Mouse (Mus musculus) stomach, postnatal 0 days (tissue): ENCODE data around the gene Lsamp. TPM values are rescaled to one million over a fixed set of nuclear protein-coding genes. Genes with fewer than 3 reads are reported as not detected.

ENCODE experiments used
- ATAC-seq: fragments of 200-750 bp; cut with Nextera tagmentation; 2 replicates; pipeline ENCODE4 v1.8.0; 2017; ENCODE audit not compliant: low FRiP score, low TSS enrichment
- DNase-seq: peaks from one replicate; pipeline ENCODE4 v3.0.0-alpha.2; 2016; ENCODE audit warnings: low spot score
- H3K27ac ChIP-seq: fragments of 300-500 bp; sonication (generic); replicated peaks from 2 replicates; pipeline ENCODE4 v1.5.1; 2014; ENCODE audit warnings: mild to moderate bottlenecking, control low read depth
- H3K27me3 ChIP-seq: fragments of 300-500 bp; sonication (generic); 2 replicates; pipeline ENCODE4 v1.6.1; 2014; ENCODE audit warnings: low read length; ENCODE audit not compliant: control insufficient read depth, insufficient read depth
- H3K36me3 ChIP-seq: fragments of 300-500 bp; sonication (generic); 2 replicates; pipeline ENCODE4 v1.6.1; 2014; ENCODE audit warnings: low read length, mixed read lengths; ENCODE audit not compliant: control insufficient read depth, insufficient read depth
- H3K4me1 ChIP-seq: fragments of 300-500 bp; sonication (generic); replicated peaks from 2 replicates; pipeline ENCODE4 v1.6.1; 2014; ENCODE audit warnings: antibody characterized with exemption; ENCODE audit not compliant: control insufficient read depth, insufficient read depth
- H3K4me2 ChIP-seq: fragments of 300-500 bp; sonication (generic); replicated peaks from 2 replicates; pipeline ENCODE4 v1.6.1; 2014; ENCODE audit warnings: low read depth, mild to moderate bottlenecking, control low read depth, moderate library complexity
- H3K4me3 ChIP-seq: fragments of 300-500 bp; sonication (generic); 2 replicates; pipeline ENCODE4 v1.5.1; 2014; ENCODE audit warnings: low read depth, low read length, control low read depth
- H3K9ac ChIP-seq: fragments of 300-500 bp; sonication (generic); 2 replicates; pipeline ENCODE4 v1.6.1; 2014; ENCODE audit warnings: mild to moderate bottlenecking, low read length, control low read depth, mixed read lengths
- H3K9me3 ChIP-seq: fragments of 300-500 bp; sonication (generic); 2 replicates; pipeline ENCODE4 v1.6.1; 2016; ENCODE audit warnings: low read length; ENCODE audit not compliant: control insufficient read depth
- CTCF ChIP-seq: IDR thresholded peaks from 2 replicates; pipeline ENCODE4 v1.5.1; 2016; ENCODE audit warnings: antibody characterized with exemption, low read depth, mild to moderate bottlenecking, moderate library complexity
- EP300 ChIP-seq: optimal IDR thresholded peaks from 2 replicates; pipeline ENCODE3; 2016; ENCODE audit warnings: antibody characterized with exemption
- WGBS: fragments of 180-500 bp; shearing (Covaris S2); extraction: QIAGEN DNeasy Blood & Tissue Kit; methylation state at CpG from one replicate; pipeline ENCODE4 v1.1.7; 2014; 5-methylcytosine and 5-hydroxymethylcytosine counted together
- polyA plus RNA-seq: library from polyadenylated mRNA; unstranded; fragments of >200 nt; fragmentation: Nextera tagmentation; extraction: Ambion mirVana; gene quantifications from 2 replicates; pipeline ENCODE4 v1.2.1, GENCODE M21; 2015

The Lsamp gene
- polyA plus RNA-seq, 1 experiment from 2014 or later = 2.8 TPM

- Histone ChIP-seq H3K9ac (no peak overlapping the region), H3K36me3 (no peaks in the 10 kb centered on the region), H3K4me3 (no peak overlapping the region), H3K27ac (no peak overlapping the region), H3K27me3 (no peaks in the 10 kb centered on the region), H3K4me2 (no peak overlapping the region), H3K4me1 (no peaks in the 10 kb centered on the region), H3K9me3 (no peaks in the 10 kb centered on the region)
- no peak for ATAC-seq
- 51% methylated on average over 15 of the region's 15 CpGs for WGBS
- no peak for TF ChIP-seq EP300
- TF ChIP-seq CTCF = no peak
- peak; percentile 12 for DNase-seq
These were observed 479.4 kb downstream of the Lsamp start for GRCm38 (mm10) chr16:40463411-40464058.

DNA sequence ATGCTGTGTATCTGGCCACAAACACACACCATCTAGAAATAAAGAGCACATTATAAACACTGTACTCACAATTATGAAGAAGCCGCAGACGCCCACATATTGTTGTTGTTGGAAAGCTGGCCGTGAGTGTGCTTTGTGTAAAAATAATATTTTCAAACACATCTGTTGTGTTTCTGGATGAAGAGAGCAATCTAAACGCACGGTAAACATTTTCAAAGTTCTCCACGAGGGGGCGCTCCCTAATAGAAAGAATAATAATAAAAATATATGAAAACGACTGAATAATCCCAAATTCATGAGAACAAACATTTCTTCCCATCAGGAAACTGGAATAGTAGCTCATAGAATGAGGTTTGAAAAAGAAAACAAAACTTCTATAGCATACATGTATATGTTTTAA is 482.4 kb downstream of the Lsamp start:
- DNase-seq (no peak), ATAC-seq (no peak)
- TF ChIP-seq CTCF = peak; percentile 62
- TF ChIP-seq EP300 = no peak
- 17% methylated on average over 8 of the region's 8 CpGs for WGBS
- Histone ChIP-seq H3K4me2 (no peak overlapping the region), H3K36me3 (no peaks in the 10 kb centered on the region), H3K9ac (no peak overlapping the region), H3K27me3 (no peaks in the 10 kb centered on the region), H3K4me3 (no peak overlapping the region), H3K4me1 (no peaks in the 10 kb centered on the region), H3K9me3 (no peaks in the 10 kb centered on the region), H3K27ac (no peak overlapping the region)

DNA sequence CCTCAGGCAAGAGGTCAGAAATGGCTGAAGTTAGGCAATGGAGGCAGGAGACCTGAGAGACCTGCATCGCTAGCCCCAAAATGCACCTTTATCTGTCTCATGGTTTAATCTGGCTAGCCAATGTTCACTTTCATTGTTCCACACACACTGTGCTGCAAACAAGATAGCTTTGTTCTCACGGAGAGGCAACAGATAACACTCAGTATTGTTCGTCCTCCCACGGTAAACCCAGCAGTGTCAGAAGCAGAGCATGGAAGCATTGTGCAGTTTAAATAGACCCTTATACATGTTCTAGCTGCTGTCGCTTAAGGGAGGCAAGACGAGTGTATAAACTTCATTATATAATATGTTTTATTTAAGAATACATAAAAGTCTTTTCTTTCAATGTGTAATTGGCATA is 486.8 kb downstream of the Lsamp start:
- Histone ChIP-seq H3K4me3 (no peak overlapping the region), H3K4me1 (no peaks in the 10 kb centered on the region), H3K4me2 (no peak overlapping the region), H3K9ac (no peak overlapping the region), H3K27ac (no peak overlapping the region), H3K27me3 (no peaks in the 10 kb centered on the region), H3K9me3 (no peaks in the 10 kb centered on the region), H3K36me3 (no peaks in the 10 kb centered on the region)
- ATAC-seq (no peak), DNase-seq (no peak)
- WGBS = 63% methylated on average over 6 of the region's 6 CpGs
- TF ChIP-seq CTCF = no peak
- no peak for TF ChIP-seq EP300

GRCm38 (mm10) chr16:40471967-40472366 is 487.8 kb downstream of the Lsamp start:
- 74% methylated on average over 5 of the region's 5 CpGs for WGBS
- Histone ChIP-seq H3K4me3 (no peak overlapping the region), H3K27me3 (no peaks in the 10 kb centered on the region), H3K4me1 (no peaks in the 10 kb centered on the region), H3K36me3 (no peaks in the 10 kb centered on the region), H3K27ac (no peak overlapping the region), H3K4me2 (no peak overlapping the region), H3K9ac (no peak overlapping the region), H3K9me3 (no peaks in the 10 kb centered on the region)
- no peak for DNase-seq
- TF ChIP-seq CTCF (no peak), EP300 (no peak)
- no peak for ATAC-seq

DNA sequence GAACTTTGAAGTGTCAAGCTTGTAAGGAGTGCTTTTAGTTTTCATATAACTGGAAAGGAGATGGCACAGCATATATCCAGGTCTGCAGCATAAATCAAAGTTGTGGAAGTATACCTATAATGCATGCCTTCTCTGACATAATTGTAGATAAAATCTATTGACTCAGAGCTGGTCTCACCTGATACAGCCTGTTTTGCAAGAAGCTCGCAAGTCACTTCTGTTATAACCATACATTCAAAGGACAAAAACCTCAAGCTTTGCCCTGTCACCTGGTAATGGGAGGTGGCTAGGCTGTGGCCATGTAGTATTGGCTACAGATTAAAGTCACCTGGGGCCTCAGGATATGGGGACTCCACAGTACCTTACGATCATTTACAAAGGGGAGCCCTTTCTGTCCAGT is 507.4 kb downstream of the Lsamp start:
- Histone ChIP-seq H3K4me1 (no peaks in the 10 kb centered on the region), H3K4me2 (no peak overlapping the region), H3K4me3 (no peak overlapping the region), H3K9me3 (no peaks in the 10 kb centered on the region), H3K27me3 (no peaks in the 10 kb centered on the region), H3K27ac (no peak overlapping the region), H3K36me3 (no peaks in the 10 kb centered on the region), H3K9ac (no peak overlapping the region)
- no peak for ATAC-seq
- TF ChIP-seq CTCF = no peak
- TF ChIP-seq EP300 = no peak
- WGBS = 69% methylated on average over 2 of the region's 2 CpGs
- DNase-seq = no peak

GRCm38 (mm10) chr16:40504262-40504960 is 520.2 kb downstream of the Lsamp start:
- Histone ChIP-seq H3K27ac (no peak overlapping the region), H3K36me3 (no peaks in the 10 kb centered on the region), H3K27me3 (no peaks in the 10 kb centered on the region), H3K4me2 (no peak overlapping the region), H3K4me1 (no peaks in the 10 kb centered on the region), H3K9me3 (no peaks in the 10 kb centered on the region), H3K9ac (no peak overlapping the region), H3K4me3 (no peak overlapping the region)
- ATAC-seq (no peak), DNase-seq (no peak)
- TF ChIP-seq CTCF (no peak), EP300 (no peak)
- WGBS = 51% methylated on average over 3 of the region's 3 CpGs
